Mouse (Mus musculus) spleen, postnatal 0 days (tissue): ENCODE measurements around the gene Mzt1. TPM values are rescaled to one million over a fixed set of nuclear protein-coding genes. Genes with fewer than 3 reads are reported as not detected.

Source experiments
- polyA plus RNA-seq: library from polyadenylated mRNA; unstranded; fragments of >200 nt; fragmentation: Nextera tagmentation; extraction: Ambion mirVana; gene quantifications from 2 replicates; pipeline ENCODE4 v1.2.1, GENCODE M21; 2015

Mzt1 gene
- 88.0 and 92.6 TPM in 2 replicates for polyA plus RNA-seq

DNA sequence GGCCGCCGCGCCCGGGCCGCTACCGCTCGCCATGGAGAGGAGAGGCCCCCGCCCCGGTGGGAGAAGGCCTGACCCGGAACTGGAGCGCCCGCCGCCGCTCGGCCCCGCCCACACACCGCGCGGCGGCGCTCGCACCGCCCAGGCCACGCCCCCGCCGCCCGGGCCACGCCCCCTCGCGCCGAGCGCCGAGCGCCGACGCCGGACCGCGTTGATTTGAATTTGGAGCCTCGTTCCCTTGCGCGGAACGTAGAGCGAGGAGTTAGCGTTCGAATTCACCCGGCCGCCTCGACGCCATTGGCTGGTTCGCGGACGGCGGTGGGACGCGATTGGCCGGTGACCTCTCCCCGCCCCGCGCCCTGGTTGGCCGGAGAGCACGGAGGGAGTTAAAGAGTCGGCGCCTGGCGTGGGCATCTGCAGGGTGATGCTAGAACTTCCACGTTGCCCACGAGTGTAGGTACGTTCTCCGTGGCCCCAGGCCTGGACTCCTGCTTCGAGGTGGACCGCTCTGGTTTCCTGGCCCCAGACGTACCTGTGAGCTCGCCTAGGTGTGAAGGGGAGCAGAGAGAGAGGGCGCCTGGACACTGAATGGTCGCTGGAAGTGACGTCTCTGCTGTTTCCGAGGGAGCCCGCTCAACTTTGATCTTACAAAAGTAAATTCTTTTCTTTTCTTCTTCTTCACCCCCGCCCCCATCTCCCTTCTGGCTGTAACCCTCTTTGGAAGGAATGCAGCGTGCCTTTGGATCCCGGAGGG, at the start of gene Mzt1, which contains the start of gene Bora:
Gene Mzt1 (minus strand): TSS at position 104 of the 751 bp plus-strand sequence.
Gene Bora (plus strand): TSS at position 192 of the 751 bp plus-strand sequence.

DNA sequence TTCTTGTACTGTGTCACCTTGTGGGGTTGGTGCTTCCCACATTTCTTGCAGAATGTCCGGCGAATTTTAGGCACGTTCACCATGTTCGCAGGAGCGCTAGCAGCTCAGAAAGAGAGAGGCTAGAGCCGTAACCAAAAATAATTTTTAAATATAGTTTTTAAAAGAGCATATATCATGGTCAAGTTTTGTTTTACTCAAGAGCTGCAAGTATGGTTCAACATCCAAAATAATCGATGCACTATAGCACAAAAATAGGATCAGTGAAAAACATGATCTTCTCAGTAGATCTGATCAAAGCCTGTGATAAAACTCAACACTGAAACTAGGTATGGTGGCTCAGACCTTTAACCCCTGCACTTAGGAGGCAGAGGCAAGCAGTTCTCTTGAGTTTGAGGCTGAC, 51.7 kb downstream of the Mzt1 start, which contains the start of gene Rpl36a-ps1:
Gene Rpl36a-ps1 (minus strand): TSS at position 101 of the 400 bp plus-strand sequence.

Other genes with a start within 250 kb of the Mzt1 start
- gene Rpl36a-ps1, start 51.8 kb downstream of the Mzt1 start, polyA plus RNA-seq, result 3.5 and 4.0 TPM in 2 replicates
- 49.7 and 53.6 TPM in 2 replicates for gene Bora, start 88 bp upstream of the Mzt1 start, polyA plus RNA-seq
- 9.0 and 9.5 TPM in 2 replicates for gene Pibf1, start 53.3 kb upstream of the Mzt1 start, polyA plus RNA-seq
- 18.8 and 19.3 TPM in 2 replicates for gene Dis3, start 53.6 kb upstream of the Mzt1 start, polyA plus RNA-seq